Mouse (Mus musculus): ENCODE data around the gene Cd5l.
"Not testable (repeated sequence)": the region's sequence is repeated elsewhere in the genome, so short reads cannot be mapped to it uniquely, and the experiment has no call there.

The Cd5l gene

DNA sequence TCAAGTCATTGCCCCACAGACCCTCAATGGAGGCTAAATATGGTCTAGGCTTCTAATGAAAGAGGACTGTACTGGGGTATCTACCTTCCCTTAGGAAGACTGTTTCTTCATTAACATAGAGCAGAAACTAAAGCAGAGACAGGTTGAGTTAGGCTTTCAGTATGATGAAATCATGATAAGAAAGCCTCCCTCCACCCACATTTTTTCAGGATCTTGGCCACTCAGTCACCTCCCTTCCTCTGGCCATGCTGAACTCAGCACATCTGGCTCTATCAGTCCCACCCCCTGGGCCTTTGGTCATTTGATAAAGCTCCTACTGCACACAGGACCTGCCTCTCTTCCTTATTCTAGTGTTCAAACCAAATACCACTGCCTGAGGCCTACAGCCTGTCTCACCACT, at the start of gene Cd5l:
Gene Cd5l, plus strand, starts transcription at position 301 of the 400 bp plus-strand sequence.
- DNase-seq (ENCODE audit: low spot score) = no peak

DNA sequence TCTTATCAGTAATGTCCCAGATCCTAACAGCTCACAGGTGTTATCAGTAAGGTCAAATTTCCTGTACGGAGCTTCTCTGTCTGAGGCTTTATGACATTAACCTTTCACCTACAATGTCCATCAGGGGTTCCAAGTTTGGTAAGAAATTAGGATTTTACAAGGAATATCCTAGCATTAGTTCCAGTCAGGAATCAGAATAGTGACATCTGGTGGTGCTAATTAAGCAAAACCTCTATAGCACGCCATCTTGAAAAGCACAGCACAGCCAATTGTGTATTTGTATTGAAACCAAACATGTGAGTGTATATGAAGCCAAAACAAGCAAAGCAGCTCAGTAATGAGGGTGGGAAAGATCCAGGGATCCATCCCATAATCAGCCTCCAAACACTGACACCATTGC, 47.8 kb upstream of the Cd5l start:
- DNase-seq (ENCODE audit: low spot score) = no peak

DNA sequence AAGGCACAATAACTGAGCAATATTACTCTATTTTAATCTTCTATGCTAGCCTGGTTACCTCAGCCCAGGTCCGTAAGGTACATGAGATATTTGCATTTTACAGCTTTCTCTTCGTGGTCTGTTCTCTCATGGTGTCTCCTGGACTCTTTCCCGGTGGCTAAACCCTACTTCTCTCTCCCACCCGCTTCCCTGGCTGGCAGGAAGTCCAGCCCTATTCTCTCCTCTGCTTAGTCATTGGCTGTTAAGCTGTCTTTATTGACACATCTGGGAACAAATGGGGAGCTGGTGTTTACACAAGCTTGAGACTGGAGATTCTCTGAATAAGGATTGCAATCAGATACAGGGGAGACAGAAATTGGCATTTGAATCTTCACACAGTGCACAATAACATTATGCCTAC, 35.1 kb upstream of the Cd5l start:
- no peak for DNase-seq (ENCODE audit: low spot score)

DNA sequence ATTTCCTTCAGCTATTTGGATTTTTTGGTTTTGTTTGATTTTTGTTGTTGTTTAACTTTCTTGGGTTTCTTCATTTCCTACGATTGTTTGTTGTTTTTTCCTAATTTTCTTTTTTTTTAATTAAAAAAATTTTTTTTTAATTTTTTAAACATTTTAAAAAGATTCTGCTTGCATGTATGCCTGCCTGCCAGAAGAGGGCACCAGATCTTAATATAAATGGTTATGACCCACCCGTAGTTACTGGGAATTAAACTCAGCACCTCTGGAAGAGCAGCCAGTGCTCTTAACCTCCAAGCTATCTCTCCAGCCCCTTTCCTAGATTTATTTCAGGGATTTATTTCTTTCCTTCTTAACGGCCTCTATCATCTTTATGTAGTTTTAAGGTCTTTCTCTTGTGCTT, 33.9 kb upstream of the Cd5l start:
- DNase-seq (ENCODE audit: low spot score) = no peak

DNA sequence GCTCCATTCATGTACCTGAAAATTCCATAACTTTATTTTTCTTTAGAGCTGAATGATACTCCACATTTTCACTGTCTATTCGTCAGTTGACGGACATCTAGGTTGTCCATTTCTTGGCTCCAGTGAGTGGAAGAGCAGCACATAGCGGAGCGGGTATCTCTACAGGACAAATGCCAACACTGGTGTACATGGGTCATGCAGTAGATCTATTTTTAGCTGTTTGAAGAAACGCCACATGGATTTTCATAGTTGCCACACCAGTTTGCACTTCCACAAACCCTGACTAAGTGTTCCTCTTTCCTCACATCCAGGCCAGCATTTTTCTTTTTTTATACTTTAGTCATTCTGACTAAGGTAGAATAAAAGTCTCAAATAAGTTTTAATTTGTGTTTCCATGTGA, 19.8 kb upstream of the Cd5l start:
- DNase-seq (ENCODE audit: low spot score) = no peak

DNA sequence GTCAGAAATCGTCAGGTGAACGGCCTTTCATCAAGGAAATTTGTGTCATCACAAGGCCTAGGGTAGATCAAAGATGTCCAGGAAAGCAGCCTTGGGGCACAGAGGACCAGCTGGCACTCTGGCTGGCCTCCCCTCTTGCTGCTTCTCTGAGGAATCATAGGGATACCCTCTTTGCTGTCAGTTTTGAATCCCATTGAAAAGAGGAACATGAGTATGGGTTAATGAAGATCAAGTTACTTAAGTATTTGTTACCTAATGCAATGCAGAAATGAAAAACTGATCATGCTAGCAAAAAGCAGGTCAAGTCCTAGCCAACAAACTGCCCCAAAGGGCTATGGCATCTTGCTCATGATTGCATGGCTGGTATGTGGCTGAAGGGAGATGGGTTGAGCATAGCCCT, 6.7 kb upstream of the Cd5l start:
- not testable (repeated sequence) for DNase-seq (ENCODE audit: low spot score)

DNA sequence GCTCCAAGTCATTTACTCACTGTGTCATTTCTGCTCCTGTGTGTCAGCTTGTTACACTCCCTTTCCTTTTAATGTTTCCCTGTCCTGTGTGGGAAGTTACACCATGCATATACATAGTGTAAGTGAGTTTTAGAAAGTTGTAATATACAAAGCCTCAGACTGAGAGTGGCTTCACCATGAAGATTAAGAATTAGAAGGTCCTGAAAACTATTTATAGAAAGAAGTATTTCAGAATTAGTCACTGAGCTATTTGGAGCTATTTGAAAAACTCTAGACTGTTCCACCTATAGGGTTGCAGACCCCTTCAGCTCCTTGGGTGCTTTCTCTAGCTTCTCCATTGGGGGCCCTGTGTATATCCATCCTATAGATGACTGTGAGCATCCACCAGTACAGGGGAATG, 1.5 kb downstream of the Cd5l start:
- no peak for DNase-seq (ENCODE audit: low spot score)

DNA sequence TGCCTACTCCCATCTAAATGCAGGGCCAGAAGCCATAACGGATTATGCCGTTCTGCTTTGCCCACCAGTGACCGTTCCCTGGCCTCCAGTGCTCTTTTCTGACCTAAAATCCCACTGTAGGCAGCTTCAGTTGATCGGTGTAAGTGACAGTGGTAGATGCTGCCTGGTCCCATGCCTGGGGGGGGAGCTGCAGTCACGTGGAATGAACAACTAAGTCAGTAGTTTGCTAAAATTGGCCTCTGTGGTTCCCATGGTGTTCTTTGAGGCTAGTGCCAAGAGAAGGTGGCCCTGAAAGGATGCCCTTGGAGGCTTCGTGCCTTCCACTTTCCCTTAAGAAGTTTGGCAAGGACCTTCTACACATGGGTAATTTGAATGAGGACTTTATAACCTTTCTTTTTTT, 2.8 kb downstream of the Cd5l start:
- no peak for DNase-seq (ENCODE audit: low spot score)

DNA sequence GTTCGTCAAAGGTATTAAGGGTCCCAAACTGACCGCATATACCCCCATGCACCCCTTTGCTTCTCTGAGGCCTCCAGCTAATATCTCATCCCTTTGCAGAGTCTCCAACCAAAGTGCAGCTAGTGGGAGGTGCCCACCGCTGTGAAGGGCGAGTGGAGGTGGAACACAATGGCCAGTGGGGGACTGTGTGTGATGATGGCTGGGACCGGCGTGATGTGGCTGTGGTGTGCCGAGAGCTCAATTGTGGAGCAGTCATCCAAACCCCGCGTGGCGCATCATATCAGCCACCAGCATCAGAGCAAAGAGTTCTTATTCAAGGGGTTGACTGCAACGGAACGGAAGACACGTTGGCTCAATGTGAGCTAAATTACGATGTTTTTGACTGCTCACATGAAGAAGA, 8.0 kb downstream of the Cd5l start:
- DNase-seq (ENCODE audit: low spot score) = no peak

DNA sequence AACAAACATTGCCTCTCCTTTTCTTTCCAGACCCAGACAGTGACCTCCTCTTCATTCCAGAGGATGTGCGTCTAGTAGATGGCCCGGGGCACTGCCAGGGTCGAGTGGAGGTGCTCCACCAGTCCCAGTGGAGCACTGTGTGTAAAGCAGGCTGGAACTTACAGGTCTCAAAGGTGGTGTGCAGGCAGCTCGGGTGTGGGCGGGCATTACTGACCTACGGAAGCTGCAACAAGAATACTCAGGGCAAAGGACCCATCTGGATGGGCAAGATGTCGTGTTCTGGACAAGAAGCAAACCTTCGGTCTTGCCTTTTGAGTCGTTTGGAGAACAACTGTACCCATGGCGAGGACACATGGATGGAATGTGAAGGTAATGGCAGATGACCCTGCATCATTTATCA, 9.8 kb downstream of the Cd5l start:
- DNase-seq (ENCODE audit: low spot score) = no peak

DNA sequence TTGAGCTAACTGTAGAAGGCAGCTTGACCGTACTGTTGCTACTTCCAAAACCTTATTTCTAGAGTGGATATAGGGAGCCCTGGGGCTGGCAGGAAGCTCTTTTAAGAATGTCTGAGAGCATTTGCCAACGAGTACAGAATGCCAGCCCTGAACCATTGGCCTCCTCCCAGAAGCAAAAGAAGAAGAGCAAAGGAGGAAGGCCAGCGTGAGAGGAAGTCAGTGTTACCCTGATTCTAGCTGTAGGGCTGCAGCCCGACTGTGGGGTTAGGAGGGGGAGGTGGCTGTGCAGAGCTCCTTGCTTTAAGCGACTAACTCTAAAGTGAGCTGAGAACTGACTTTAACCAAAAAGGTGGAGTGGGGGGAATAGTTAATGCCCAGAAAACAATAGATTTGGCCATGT, 11.5 kb downstream of the Cd5l start:
- DNase-seq (ENCODE audit: low spot score) = no peak

DNA sequence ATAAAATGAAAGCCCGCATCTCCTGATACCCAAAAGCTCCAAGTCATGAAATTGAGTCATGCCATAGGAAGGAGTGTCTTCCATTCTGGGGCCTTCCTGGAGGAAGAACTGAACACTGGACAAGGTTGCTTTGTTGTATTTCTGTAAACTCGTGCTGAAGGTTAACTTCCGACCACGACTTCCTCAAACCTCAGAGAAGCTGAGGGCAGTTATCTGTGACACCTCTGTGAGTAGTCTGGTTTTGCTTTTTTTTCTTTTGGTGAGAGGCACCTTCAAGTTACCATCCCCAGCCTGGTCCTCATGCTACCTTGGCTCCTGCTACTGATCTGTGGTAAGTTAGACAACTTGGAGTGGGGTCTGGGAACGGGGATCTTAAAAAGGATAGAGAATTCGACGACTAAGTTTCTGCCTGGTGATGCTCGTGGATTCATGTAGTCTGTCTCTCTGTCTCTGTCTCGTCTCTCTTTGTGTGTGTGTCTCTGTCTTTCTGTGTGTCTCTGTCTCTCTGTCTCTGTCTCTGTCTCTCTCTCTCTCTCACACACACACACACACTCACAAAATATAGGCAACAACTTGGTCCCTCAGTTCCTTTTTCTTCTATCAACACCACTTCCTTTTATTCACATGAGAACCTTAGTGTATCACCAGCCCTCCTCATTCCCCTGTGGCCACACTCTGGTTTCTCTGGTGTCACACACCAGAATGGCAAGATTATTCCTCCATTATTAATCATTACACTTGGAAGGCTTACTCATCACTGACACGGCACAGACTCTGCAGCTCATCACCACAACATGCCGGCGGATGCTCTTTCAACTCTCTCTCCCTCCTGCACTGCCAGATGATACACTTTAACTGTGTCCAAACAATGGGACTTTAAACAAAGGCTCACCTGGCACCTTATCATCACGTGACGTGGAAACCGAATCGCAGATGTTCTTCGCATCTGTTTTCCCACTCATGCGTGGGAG, 18.8 kb downstream of the Cd5l start, which contains the start of gene Fcrl1:
Gene Fcrl1, plus strand, starts transcription at position 193 of the 971 bp plus-strand sequence.
- DNase-seq (ENCODE audit: low spot score) = no peak

DNA sequence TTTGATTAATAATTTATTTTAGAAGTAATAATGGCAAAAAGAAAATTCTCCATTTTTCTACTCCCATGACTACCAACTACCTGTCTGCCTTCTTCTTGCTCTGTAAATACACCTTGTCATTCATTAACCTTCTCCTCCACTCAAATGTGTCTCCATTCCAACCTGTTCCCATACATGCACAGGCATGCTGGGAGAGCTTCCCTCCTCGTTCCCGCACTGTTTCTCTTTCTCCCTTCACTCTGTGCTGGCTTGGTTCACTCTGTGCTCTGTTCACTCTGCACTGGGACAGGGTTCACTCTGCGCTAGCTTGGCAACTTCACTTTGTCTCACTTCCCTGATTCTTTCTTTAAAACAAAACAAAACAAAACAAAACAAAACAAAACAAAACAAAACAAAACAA, 19.5 kb downstream of the Cd5l start:
- DNase-seq (ENCODE audit: low spot score) = no peak

DNA sequence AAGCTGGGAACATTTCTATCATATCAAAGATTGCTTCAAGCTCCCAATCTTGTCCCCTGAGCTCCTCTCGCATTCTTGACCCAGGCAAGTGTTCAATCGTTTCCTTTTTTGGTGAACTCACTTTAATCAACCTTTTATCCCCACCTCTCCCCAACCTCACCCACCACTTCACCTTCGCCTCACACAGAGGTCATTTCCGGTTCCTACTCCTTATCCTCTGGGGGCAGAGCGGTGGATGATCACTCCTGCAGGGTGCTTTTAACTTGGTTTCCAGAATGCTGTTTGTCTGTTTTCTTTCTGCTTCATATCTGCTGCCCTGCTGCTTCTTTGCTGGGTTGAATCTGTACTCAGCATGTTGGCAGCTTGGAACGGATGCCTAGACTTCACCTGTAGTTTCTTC, 20.0 kb downstream of the Cd5l start:
- DNase-seq (ENCODE audit: low spot score) = no peak

DNA sequence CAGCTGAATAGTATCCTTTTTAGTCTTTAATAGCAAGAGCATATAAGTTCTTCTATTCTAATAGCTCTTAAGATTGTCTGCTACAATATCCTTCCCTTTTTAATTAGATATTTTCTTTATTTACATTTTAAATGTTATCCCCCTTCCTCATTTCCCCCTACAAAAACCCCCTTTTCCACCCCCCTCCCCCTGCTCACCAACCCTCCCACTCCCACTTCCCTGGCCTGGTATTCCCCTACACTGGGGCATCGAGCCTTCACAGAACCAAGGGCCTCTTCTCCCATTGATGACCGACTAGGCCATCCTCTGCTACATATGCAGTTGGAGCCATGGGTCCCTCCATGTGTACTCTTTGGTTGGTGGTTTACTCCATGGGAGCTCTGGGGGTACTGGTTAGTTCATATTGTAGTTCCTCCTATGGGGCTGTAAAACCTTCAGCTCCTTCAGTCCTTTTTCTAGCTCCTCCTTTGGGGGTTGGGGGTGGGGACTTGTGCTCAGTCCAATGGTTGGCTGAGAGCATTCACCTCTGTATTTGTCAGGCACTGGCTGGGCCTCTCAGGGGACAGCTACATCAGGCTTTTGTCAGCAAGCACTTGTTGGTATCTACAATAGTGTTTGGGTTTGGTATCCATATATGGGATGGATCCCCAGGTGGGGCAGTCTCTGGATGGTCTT, 22.1 kb downstream of the Cd5l start:
- DNase-seq (ENCODE audit: low spot score) = not testable (repeated sequence)

DNA sequence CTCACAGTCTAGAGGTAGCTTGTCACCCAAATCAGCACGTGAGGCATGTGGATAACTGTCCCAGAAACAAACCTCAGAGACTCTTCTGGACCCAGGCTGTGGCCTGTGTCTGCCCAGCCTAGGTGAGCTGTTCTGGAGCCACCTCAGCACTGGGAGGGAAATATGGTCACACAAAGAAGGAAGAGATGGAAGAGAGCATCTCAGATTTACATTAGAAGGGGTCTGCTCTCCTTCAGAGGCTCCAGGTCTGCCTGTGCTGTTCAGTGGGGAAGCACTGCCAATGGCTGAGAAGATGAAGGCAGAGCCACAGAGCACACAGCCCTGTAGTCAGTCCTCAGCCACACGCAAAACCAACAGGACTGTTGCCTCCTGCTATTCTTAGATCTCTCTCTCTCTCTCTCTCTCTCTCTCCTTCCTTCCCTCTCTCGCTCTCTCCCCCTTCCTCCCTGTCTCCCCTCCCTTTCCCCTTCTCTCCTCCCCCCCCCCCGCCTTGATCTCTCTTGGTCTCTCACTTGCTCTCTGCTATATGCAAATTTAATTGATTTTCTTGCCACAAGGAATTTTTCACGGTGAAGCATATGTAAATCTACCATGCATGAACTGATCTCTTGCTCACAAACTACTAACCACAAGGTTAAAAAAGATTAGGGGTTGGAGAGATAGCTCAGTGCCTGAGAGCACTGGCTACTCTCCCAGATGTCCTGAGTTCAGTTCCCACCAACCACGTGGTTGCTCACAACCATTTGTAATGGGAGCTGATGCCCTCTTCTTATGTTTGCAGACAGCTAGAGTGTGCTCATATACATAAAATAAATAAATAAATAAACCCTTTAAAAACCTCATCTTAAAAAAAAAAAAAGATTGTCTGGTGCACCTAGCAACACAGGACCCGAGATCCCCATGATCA, 24.4 kb downstream of the Cd5l start:
- no peak for DNase-seq (ENCODE audit: low spot score)

DNA sequence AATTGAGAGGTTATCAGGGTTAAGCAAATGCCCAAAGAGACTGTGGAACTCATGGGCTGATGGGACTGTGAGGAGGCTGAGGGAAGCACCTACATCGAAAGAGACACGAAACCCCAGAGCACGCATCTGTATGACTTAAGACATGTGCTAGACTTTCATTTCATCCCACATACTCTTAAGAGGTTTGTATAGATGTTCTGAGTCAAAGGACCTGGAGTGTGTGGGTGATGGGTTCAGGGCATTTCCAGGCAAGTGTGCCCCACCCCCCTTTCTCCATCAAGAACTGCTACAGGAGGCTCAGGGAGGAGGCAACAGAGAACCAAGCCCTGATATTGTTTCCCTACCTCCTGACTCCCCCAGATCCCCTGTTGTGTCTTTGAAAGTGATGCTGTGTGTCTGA, 25.6 kb downstream of the Cd5l start:
- DNase-seq (ENCODE audit: low spot score) = no peak

DNA sequence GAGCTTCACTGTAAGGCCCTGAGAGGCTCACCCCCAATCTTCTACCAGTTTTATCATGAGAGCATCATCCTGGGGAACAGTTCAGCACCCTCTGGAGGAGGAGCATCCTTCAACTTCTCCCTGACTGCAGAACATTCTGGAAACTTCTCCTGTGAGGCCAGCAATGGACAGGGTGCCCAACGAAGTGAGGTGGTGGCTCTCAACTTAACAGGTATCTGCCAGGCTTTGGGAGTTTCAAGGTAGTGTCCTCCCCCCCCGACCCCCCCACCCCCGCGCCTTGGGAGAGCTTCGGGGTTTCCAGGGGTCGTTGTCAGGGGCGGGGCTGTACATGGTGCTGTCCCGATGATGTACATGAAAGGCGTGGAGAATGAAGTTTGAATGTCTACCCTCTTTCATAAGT, 27.4 kb downstream of the Cd5l start:
- no peak for DNase-seq (ENCODE audit: low spot score)

DNA sequence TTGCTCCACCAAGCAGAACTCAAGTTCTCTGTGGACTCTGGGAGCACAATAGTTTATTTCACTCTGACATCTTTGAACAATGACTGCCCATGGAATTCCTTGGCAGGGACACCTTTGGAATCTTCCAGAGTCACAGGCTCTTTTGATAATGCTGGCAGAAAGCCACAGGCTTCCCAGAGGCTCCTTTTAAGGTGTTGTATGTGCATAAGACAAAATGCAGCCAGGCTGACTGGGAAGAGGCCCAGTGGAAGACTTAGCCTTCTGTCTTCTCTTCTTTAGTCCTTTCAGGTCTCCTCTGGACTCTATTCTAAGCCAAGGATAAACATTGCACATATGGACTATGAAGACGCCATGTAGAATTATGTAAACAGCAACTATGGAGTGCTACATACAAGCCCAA, 33.3 kb downstream of the Cd5l start:
- DNase-seq (ENCODE audit: low spot score) = no peak

DNA sequence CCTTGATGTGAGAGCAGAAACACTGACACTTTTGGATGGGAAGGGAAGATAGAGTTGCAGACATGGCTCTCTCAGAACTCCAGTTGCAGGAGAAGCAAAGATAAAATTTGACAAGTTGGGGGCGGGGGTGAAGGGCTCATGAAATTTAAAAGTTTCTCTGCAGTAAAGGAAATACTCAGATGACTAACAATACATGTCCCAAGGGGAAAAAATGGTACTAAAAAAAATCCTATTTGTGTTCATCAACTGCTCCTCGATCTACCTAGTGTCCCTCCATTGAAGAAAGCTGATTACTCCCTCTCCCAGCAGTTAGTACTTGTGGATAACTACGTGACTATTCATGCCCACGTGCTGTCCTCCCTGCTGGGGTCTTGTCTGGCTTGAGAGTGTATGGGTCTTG, 41.1 kb downstream of the Cd5l start:
- DNase-seq (ENCODE audit: low spot score) = no peak

DNA sequence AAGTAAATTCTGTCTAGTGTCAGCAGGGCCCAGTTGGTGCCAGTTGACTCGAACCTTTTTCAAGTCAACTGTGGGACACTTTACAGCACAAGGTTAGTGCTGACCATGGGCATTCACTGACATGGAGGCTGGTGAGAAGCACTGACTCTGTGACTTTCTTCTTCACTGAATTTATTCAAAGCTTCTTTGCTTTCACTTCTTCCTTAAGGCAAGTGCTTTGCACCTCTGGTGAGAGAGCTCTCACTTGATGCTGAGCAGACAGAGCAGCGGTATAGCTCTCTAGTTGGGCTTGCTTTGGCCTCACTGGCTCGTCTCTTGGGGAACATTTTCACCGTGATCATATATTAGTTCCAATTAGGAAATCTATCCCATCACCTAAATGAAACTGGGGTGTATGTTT, 42.2 kb downstream of the Cd5l start:
- no peak for DNase-seq (ENCODE audit: low spot score)

DNA sequence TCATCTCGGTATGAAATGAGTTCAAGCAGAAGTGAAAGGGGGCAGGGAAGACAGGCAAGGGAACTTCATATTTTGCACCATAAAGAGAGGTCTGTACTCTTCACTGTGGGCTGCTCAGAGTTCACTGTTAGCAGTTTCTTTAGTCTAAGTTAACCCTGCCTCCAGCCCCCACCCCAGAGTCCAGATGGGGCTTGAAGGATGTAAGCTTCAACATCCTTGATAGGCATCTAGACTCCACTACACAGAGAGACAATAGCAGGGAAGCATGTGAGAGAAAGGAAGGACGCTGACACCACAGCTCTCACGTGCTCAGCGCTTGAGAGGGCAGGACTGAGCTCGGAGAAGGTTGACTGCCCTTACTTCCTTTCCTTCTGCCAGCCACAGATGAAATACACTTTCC, 43.6 kb downstream of the Cd5l start:
- DNase-seq (ENCODE audit: low spot score) = no peak

Data from layer of hippocampus, adult 11-12 months (tissue).